Mouse (Mus musculus) ES-E14 (cell line): ENCODE results near the gene Bace2.

Experiments used
- CHD2 ChIP-seq: IDR thresholded peaks from 2 replicates; pipeline ENCODE4 v1.6.1; 2014; ENCODE audit warnings: mild to moderate bottlenecking, low read depth, low read length, inconsistent platforms
- HCFC1 ChIP-seq: IDR thresholded peaks from 2 replicates; pipeline ENCODE4 v1.6.1; 2012; ENCODE audit warnings: low read length, inconsistent platforms, borderline replicate concordance; ENCODE audit not compliant: insufficient read depth
- MAFK ChIP-seq: IDR thresholded peaks from 2 replicates; pipeline ENCODE4 v1.6.1; 2014; ENCODE audit warnings: mild to moderate bottlenecking, low read depth, low read length, inconsistent platforms; ENCODE audit not compliant: insufficient read depth
- ZC3H11A ChIP-seq: IDR thresholded peaks from 2 replicates; pipeline ENCODE4 v1.6.1; 2012; ENCODE audit warnings: low read depth, mild to moderate bottlenecking, inconsistent platforms, low read length, borderline replicate concordance
- ZNF384 ChIP-seq: IDR thresholded peaks from 2 replicates; pipeline ENCODE4 v1.6.1; 2012; ENCODE audit warnings: low read depth, low read length, inconsistent platforms

DNA sequence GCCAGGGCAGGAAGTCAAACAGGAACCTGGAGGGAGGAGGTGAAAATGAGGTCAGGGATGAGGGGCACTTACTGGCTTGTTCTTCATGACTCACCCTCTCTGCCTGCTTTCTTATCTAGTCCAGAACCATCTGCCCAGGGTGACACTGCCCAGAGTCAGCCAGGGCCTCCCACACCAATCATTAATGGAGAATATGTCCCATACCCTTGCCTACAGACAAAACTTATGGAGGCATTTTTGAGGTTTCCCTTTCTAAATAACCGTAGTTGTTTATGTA lies 46.0 kb upstream of the Bace2 start:
- no peak for TF ChIP-seq ZC3H11A
- no peak for TF ChIP-seq HCFC1
- no peak for TF ChIP-seq MAFK
- no peak for TF ChIP-seq CHD2
- TF ChIP-seq ZNF384 = no peak
